Mouse (Mus musculus) kidney, adult 2 months (tissue): ENCODE measurements at regions not wholly inside any gene's neighbourhood (a gene's known extent, or its start where the extent isn't known, plus 50 kb on each side); places are given as distances from the start of the nearest gene placed in this dataset.

Experiments
- DNase-seq: peaks from one replicate; pipeline ENCODE4 v3.0.0; 2021
- H3K27ac ChIP-seq: fragments of 200-500 bp; 2 replicates; pipeline ENCODE4 v1.5.1; 2012; ENCODE audit warnings: low read depth, low read length, control low read depth, inconsistent platforms; ENCODE audit not compliant: insufficient read depth
- H3K27me3 ChIP-seq: fragments of 200-500 bp; replicated peaks from 2 replicates; pipeline ENCODE4 v1.6.1; 2012; ENCODE audit warnings: mild to moderate bottlenecking, moderate library complexity, low read length, inconsistent platforms; ENCODE audit not compliant: control insufficient read depth, insufficient read depth
- H3K36me3 ChIP-seq: fragments of 200-500 bp; 2 replicates; pipeline ENCODE4 v1.6.1; 2012; ENCODE audit warnings: mild to moderate bottlenecking, moderate library complexity, low read length, inconsistent platforms; ENCODE audit not compliant: control insufficient read depth, insufficient read depth
- H3K4me1 ChIP-seq: fragments of 200-500 bp; 2 replicates; pipeline ENCODE4 v1.6.1; 2011; ENCODE audit warnings: low read length; ENCODE audit not compliant: control insufficient read depth, insufficient read depth
- H3K4me3 ChIP-seq: fragments of 200-500 bp; 2 replicates; pipeline ENCODE4 v1.5.1; 2011; ENCODE audit warnings: mild to moderate bottlenecking, low read depth, low read length, control low read depth; ENCODE audit not compliant: insufficient read depth
- CTCF ChIP-seq: fragments of 200-500 bp; conservative IDR thresholded peaks from 2 replicates; pipeline ENCODE4 v1.5.1; 2011; ENCODE audit warnings: low read depth, mild to moderate bottlenecking, control low read depth, low read length, moderate library complexity, mixed read lengths; ENCODE audit not compliant: insufficient read depth, insufficient read length
- POLR2A ChIP-seq: fragments of 200-500 bp; IDR thresholded peaks from one replicate; pipeline ENCODE4 v1.6.1; 2011; ENCODE audit warnings: low read depth, low read length, control low read depth
- whole genome bisulfite sequencing: fragments of 180-500 bp; shearing (Covaris S2); methylation state at CpG from one replicate; pipeline ENCODE4 v1.1.7; 2018; 5-methylcytosine and 5-hydroxymethylcytosine counted together

- H3K27ac ChIP-seq = no peak overlapping the region
- DNase-seq = no peak
- WGBS = 84% methylated on average over 5 of the region's 5 CpGs
- no peak overlapping the region for H3K4me3 ChIP-seq
- TF ChIP-seq CTCF = no peak
- no peaks in the 10 kb centered on the region for H3K27me3 ChIP-seq
- H3K4me1 ChIP-seq = no peaks in the 10 kb centered on the region
- no peaks in the 10 kb centered on the region for H3K36me3 ChIP-seq
These were observed 373.1 kb upstream of the Noct start for GRCm38 (mm10) chr3:50851083-50851637.

- no peaks in the 10 kb centered on the region; the same call in 1 of the 2 replicates for H3K27me3 ChIP-seq
- TF ChIP-seq CTCF = no peak
- no peak for TF ChIP-seq POLR2A
- H3K36me3 ChIP-seq = no peaks in the 10 kb centered on the region
- WGBS = 90% methylated on average over 1 of the region's 1 CpGs
- no peak for DNase-seq
- H3K4me3 ChIP-seq = no peak overlapping the region
- no peaks in the 10 kb centered on the region for H3K4me1 ChIP-seq
- no peak overlapping the region for H3K27ac ChIP-seq
These were observed 357.1 kb upstream of the Noct start for GRCm38 (mm10) chr3:50867105-50867504.

DNA sequence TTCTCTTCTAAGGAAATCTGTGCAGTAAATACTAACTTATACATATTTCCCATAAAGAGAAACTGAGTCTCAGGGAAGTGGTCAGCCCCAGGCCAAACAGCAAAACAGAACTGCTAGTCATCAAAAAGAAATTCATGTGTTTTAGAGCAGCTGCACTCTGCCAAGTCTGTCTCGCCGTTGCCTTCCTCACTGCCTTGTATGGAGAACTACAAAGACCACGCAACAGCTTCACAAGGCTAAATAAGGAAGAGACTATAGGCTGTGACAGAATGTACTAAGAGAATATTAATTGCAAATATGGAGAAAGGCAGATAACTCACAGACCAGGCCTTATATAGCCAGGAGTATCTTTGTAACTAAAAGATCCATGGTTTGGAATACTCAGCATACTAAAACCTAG lies 355.0 kb upstream of the Noct start:
- no peaks in the 10 kb centered on the region for H3K27me3 ChIP-seq
- TF ChIP-seq CTCF (no peak), POLR2A (no peak)
- no peaks in the 10 kb centered on the region for H3K36me3 ChIP-seq
- H3K4me1 ChIP-seq = no peaks in the 10 kb centered on the region
- H3K4me3 ChIP-seq = no peak overlapping the region
- DNase-seq = no peak
- WGBS = 94% methylated on average over 3 of the region's 3 CpGs
- H3K27ac ChIP-seq = no peak overlapping the region

GRCm38 (mm10) chr3:50879050-50879449 lies 345.2 kb upstream of the Noct start:
- WGBS = 89% methylated on average over 4 of the region's 4 CpGs
- Histone ChIP-seq H3K27ac (no peak overlapping the region), H3K4me1 (no peaks in the 10 kb centered on the region), H3K4me3 (no peak overlapping the region), H3K36me3 (no peaks in the 10 kb centered on the region), H3K27me3 (no peaks in the 10 kb centered on the region)
- TF ChIP-seq CTCF = no peak
- TF ChIP-seq POLR2A = no peak
- DNase-seq = no peak

DNA sequence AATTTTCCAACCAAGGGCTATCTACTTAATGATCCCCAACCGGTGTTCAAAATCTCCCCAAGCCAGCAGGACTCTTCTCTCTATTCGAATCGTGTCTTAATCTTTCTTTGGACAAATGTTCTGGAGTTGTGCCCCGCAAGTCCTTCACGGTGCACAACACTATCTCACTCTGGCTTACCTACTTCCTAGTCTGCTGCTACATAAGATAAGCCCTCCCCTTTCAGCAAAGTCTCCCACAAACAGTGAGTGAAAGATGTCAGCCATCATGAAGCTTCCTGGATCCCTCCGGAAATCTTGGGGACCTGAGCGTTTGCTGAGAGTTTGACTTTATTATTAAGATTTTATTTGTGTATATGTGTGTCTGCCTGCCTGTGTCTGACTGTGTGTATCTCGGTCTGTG lies 344.7 kb upstream of the Noct start:
- TF ChIP-seq POLR2A (no peak), CTCF (no peak)
- no peaks in the 10 kb centered on the region for H3K4me1 ChIP-seq
- 88% methylated on average over 8 of the region's 8 CpGs for WGBS
- no peaks in the 10 kb centered on the region for H3K27me3 ChIP-seq
- H3K27ac ChIP-seq = no peak overlapping the region
- H3K36me3 ChIP-seq = no peaks in the 10 kb centered on the region
- no peak overlapping the region for H3K4me3 ChIP-seq
- DNase-seq = no peak

DNA sequence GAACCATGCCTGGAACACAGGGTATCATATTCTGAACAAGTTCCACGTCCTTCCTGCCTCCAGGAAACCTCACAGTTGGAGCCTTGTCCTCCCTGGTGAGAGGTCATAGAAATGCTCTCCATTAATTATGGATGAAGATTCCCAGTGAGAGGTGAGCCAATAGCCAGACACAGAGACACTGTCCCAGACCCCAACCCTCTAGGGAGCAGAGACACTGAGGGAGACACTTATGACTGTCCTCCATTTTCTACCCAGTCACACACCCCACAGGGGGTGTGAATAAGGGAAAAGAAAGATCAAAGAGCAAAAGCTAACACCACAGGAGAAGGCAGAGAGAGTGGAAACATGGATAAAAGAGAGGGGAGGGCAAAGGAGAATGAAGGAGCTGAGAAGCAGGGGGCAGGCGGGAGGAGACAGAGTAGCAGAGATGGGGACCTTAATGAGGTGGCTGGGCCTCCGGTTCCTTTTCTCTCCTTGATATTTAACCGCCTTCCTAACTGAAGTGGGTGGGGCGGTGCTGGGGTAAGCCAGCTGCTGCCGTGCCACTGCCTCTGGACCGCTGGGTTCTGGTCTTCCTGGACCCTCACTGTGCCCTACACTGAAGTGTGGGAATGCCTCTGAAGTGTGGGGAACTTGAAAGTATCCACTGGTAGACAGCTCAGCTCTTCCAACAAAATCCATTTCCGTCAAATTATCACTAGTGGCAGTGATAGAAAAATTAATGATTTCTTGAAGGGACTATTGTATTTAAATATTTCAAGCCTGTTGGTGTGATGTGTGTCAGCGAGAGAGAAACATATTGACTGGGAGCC lies 342.6 kb upstream of the Noct start:
- H3K4me1 ChIP-seq = no peaks in the 10 kb centered on the region
- no peaks in the 10 kb centered on the region for H3K27me3 ChIP-seq
- no peak for DNase-seq
- no peak overlapping the region for H3K27ac ChIP-seq
- WGBS = 50% methylated on average over 9 of the region's 9 CpGs
- H3K36me3 ChIP-seq = no peaks in the 10 kb centered on the region
- TF ChIP-seq CTCF (no peak), POLR2A (no peak)
- no peak overlapping the region for H3K4me3 ChIP-seq

DNA sequence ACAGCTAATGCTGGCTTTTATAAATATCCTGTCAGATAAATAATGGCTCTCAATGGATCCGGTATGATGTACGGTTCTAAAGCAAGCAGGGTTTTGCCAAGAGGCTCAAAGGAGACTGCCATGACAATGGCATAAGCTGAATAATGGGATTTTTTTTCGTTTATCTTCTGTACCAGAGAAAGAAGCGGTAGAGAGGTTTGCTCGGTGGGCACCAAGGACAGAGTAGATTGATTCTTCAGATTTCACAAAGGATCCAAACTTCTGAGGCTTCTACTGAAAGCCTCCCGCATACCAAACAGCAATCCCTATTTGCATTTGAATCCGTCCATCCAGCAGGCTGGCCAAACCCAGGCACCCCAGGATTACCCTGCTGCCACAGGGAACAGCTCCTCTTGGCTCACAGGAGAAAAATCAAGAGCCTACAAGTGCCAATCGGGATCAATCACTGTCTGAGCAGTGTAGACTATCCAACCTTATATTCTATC lies 342.0 kb upstream of the Noct start:
- TF ChIP-seq CTCF (no peak), POLR2A (no peak)
- H3K36me3 ChIP-seq = no peaks in the 10 kb centered on the region
- H3K27ac ChIP-seq = no peak overlapping the region
- H3K4me1 ChIP-seq = no peaks in the 10 kb centered on the region
- DNase-seq = no peak
- H3K27me3 ChIP-seq = no peaks in the 10 kb centered on the region
- 52% methylated on average over 8 of the region's 8 CpGs for WGBS
- H3K4me3 ChIP-seq = no peak overlapping the region

GRCm38 (mm10) chr3:50886336-50886735 lies 337.9 kb upstream of the Noct start:
- no peaks in the 10 kb centered on the region for H3K27me3 ChIP-seq
- no peak for DNase-seq
- no peaks in the 10 kb centered on the region for H3K36me3 ChIP-seq
- TF ChIP-seq POLR2A = no peak
- TF ChIP-seq CTCF = no peak
- 72% methylated on average over 10 of the region's 10 CpGs for WGBS
- H3K27ac ChIP-seq = no peak overlapping the region
- H3K4me3 ChIP-seq = no peak overlapping the region
- no peaks in the 10 kb centered on the region for H3K4me1 ChIP-seq
